Mouse (Mus musculus): ENCODE measurements at regions not wholly inside any gene's neighbourhood (a gene's known extent, or its start where the extent isn't known, plus 50 kb on each side); places are given as distances from the start of the nearest gene placed in this dataset.

DNA sequence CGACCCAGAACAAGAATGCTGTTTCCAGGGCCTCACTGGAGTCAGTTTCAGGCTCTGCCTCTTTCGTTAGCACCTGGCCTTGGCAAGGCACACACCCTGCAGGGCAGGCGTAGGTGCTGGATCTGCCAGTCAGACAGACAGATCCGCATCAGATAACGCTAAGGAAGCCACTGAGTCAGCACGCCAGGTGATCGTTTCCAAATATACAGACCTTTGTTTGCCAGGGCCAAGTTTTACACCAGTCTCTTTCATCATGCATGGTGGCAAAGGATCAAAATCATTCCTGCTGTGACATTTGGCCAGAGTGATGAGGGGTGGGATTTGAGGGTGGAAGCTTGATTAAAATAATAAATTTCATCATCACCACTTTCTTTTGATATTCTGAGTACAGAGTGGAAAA is 411.0 kb downstream of the Ofcc1 start:
- Histone ChIP-seq H3K9me3 (no peaks in the 10 kb centered on the region), H3K27ac (no peak overlapping the region), H3K4me3 (replicated peaks) (no peak overlapping the region), H3K9ac (no peak overlapping the region), H3K4me2 (no peak overlapping the region), H3K27me3 (replicated peaks) (no peaks in the 10 kb centered on the region), H3K4me1 (no peaks in the 10 kb centered on the region), H3K36me3 (no peaks in the 10 kb centered on the region)
- 59% methylated on average over 7 of the region's 7 CpGs for WGBS
- no peak for ATAC-seq (ENCODE audit: insufficient read depth, low FRiP score, low read depth)

DNA sequence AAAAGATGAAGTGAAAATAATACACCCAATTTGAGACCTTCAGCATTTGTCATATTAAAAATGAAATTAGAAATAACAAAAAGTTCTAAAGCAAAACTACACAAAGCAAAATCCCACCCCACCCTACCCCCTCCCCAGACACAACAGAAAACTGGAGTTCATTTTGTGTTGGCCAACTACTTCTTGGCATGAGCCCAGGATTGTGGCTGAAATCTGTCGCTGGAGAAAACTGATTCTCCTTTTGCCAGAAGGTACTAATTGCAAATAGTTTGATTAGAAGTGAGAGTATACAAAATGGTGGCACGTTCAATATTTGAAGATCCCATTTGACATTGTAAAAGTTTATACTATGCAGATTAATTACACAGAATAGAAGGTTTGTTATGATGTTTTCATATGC is 426.0 kb downstream of the Ofcc1 start:
- Histone ChIP-seq H3K27me3 (replicated peaks) (no peaks in the 10 kb centered on the region), H3K4me2 (no peak overlapping the region), H3K9me3 (no peaks in the 10 kb centered on the region), H3K9ac (no peak overlapping the region), H3K4me1 (no peaks in the 10 kb centered on the region), H3K4me3 (replicated peaks) (no peak overlapping the region), H3K27ac (no peak overlapping the region), H3K36me3 (no peaks in the 10 kb centered on the region)
- no peak for ATAC-seq (ENCODE audit: insufficient read depth, low FRiP score, low read depth)
- WGBS: 59% methylated on average over 2 of the region's 2 CpGs

GRCm38 (mm10) chr13:39931487-39931886 is 429.8 kb downstream of the Ofcc1 start:
- WGBS: 61% methylated on average over 3 of the region's 3 CpGs
- Histone ChIP-seq H3K36me3 (no peaks in the 10 kb centered on the region), H3K27me3 (replicated peaks) (no peaks in the 10 kb centered on the region), H3K4me3 (replicated peaks) (no peak overlapping the region), H3K4me1 (no peaks in the 10 kb centered on the region), H3K9ac (no peak overlapping the region), H3K4me2 (no peak overlapping the region), H3K27ac (no peak overlapping the region), H3K9me3 (no peaks in the 10 kb centered on the region)
- no peak for ATAC-seq (ENCODE audit: insufficient read depth, low FRiP score, low read depth)

DNA sequence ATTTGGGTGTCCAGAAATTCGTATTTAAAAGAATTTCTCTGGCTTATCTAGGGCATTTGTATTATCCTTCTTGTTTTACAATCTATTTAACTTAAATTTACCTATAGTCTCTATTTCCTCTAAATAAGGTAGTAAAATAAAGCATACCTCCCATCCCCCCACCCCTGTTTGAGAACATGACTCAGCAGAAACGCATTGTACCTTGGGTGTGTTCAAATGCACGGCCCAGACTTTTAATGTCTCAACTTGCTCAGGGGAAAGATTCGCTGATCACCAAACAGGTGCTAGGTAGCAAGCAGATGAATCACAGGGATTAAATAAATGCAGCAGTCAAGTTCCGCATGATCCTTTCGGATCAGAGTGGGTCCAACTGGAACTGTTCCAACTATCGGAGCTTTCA is 432.7 kb downstream of the Ofcc1 start:
- no peaks in the 10 kb centered on the region for H3K4me1 ChIP-seq
- ATAC-seq (ENCODE audit: insufficient read depth, low FRiP score, low read depth): no peak
- no peak overlapping the region for H3K27ac ChIP-seq
- H3K4me2 ChIP-seq: no peak overlapping the region
- no peak overlapping the region for H3K4me3 ChIP-seq (replicated peaks)
- H3K9ac ChIP-seq: no peak overlapping the region
- H3K9me3 ChIP-seq: no peaks in the 10 kb centered on the region
- WGBS: 65% methylated on average over 7 of the region's 7 CpGs
- no peaks in the 10 kb centered on the region for H3K36me3 ChIP-seq
- H3K27me3 ChIP-seq (replicated peaks): no peaks in the 10 kb centered on the region

GRCm38 (mm10) chr13:39924366-39924765 is 436.9 kb downstream of the Ofcc1 start:
- Histone ChIP-seq H3K4me3 (replicated peaks) (no peak overlapping the region), H3K27ac (no peak overlapping the region), H3K27me3 (replicated peaks) (no peaks in the 10 kb centered on the region), H3K9ac (no peak overlapping the region), H3K4me1 (no peaks in the 10 kb centered on the region), H3K36me3 (no peaks in the 10 kb centered on the region), H3K4me2 (no peak overlapping the region), H3K9me3 (no peaks in the 10 kb centered on the region)
- no peak for ATAC-seq (ENCODE audit: insufficient read depth, low FRiP score, low read depth)
- WGBS: 88% methylated on average over 4 of the region's 4 CpGs

DNA sequence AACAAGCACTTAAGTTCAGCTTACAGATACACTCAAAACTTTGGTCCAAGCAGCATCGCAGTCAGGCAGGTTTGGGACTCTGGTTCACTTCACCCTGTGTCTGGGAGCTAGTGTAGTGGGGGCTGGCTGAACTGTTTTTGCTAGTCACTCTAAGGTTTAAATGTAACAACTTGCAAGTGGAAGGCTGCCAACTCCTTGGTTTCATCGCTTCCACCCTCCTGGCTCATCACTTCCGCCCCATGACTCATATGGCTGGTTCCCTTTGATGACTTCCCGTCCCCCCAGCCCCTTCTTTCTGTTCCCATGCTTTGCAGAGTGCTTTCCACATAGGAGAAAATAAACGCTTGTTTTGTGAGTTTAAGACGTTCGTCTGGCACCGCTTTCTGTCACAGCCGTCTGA is 438.1 kb downstream of the Ofcc1 start:
- no peak for ATAC-seq (ENCODE audit: insufficient read depth, low FRiP score, low read depth)
- Histone ChIP-seq H3K4me3 (replicated peaks) (no peak overlapping the region), H3K27me3 (replicated peaks) (no peaks in the 10 kb centered on the region), H3K4me2 (no peak overlapping the region; the same call in 1 of the 2 replicates), H3K27ac (no peak overlapping the region), H3K9me3 (no peaks in the 10 kb centered on the region), H3K9ac (no peak overlapping the region), H3K36me3 (no peaks in the 10 kb centered on the region), H3K4me1 (no peaks in the 10 kb centered on the region)
- 54% methylated on average over 9 of the region's 9 CpGs for WGBS

DNA sequence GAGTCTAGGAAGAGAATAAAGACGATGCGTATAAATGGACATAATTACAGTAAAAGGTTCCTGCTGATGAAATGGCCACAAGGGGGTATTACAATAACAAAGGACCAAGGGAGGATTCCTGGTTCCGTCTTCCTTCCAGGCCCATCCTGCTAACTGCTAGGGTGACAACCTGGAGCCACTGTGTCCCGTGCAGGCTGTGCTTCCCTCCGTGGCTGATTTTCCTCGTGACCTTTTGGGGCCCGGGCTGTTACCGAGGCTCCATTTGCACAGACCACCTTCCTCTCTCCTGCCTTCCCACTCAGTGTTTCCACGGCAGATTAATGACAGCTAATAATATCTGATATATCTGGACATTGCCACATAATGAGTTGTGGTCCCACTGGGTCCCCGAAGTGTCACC is 453.5 kb downstream of the Ofcc1 start:
- H3K9me3 ChIP-seq: no peaks in the 10 kb centered on the region
- WGBS: 64% methylated on average over 10 of the region's 10 CpGs

GRCm38 (mm10) chr13:39904264-39904663 is 457.0 kb downstream of the Ofcc1 start:
- H3K4me2 ChIP-seq: no peak overlapping the region
- WGBS: 71% methylated on average over 8 of the region's 8 CpGs

More for the DNA sequence above, 453.5 kb downstream of the Ofcc1 start:
- no peak overlapping the region for H3K4me2 ChIP-seq
- ATAC-seq (ENCODE audit: insufficient read depth, low FRiP score, low read depth): no peak
- no peak overlapping the region for H3K27ac ChIP-seq
- no peak overlapping the region for H3K9ac ChIP-seq
- H3K36me3 ChIP-seq: no peaks in the 10 kb centered on the region
- no peak overlapping the region for H3K4me3 ChIP-seq (replicated peaks)
- H3K4me1 ChIP-seq: no peaks in the 10 kb centered on the region
- H3K27me3 ChIP-seq (replicated peaks): no peaks in the 10 kb centered on the region

DNA sequence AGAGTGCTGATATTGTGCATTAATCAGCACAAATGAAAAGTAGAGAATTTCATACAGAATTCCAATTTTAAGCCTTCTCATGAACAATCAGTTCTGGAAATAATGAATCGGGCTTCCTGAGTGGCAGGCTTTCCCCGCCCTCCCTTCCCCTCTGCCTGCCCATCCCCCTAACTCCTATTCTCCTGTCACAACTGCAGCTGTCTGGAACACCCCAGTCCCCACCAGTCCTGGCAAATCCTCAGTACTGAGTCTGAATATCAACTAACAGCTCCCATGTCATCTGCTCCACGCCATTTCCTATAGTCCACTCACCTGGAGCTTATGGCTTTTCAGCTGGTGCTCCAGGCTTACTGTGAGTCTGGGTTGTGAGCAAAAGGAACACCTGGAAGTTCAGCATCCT is 457.9 kb downstream of the Ofcc1 start:
- Histone ChIP-seq H3K4me1 (no peaks in the 10 kb centered on the region), H3K4me2 (no peak overlapping the region), H3K36me3 (no peaks in the 10 kb centered on the region), H3K27ac (no peak overlapping the region), H3K27me3 (replicated peaks) (no peaks in the 10 kb centered on the region), H3K9me3 (no peaks in the 10 kb centered on the region), H3K9ac (no peak overlapping the region), H3K4me3 (replicated peaks) (no peak overlapping the region)
- no peak for ATAC-seq (ENCODE audit: insufficient read depth, low FRiP score, low read depth)
- WGBS: 73% methylated on average over 3 of the region's 3 CpGs

More at GRCm38 (mm10) chr13:39904264-39904663, 457.0 kb downstream of the Ofcc1 start:
- ATAC-seq (ENCODE audit: insufficient read depth, low FRiP score, low read depth): no peak
- Histone ChIP-seq H3K9ac (no peak overlapping the region), H3K27me3 (replicated peaks) (no peaks in the 10 kb centered on the region), H3K4me3 (replicated peaks) (no peak overlapping the region), H3K9me3 (no peaks in the 10 kb centered on the region), H3K27ac (no peak overlapping the region), H3K4me1 (no peaks in the 10 kb centered on the region), H3K36me3 (no peaks in the 10 kb centered on the region)

DNA sequence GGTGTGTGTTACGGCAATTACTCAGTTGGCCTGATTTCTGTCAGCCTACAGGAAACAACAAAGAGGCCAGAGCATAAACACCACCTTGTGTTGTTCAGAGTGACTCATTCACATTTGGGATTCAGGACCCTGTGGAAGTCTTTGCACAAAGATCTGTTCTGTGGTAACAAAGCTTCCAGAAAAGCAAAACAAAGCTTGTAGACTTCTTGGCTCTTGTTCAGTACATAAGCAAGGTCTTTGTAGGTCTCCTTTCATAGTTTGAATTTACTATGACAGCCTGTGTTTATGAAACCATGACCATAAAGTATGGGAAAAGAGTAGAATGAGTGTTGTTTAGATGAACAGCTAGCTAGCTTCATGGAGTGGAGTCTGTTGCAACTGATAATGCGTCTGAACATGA is 461.9 kb downstream of the Ofcc1 start:
- H3K4me1 ChIP-seq: no peaks in the 10 kb centered on the region
- H3K9ac ChIP-seq: no peak overlapping the region
- no peak overlapping the region for H3K4me2 ChIP-seq
- H3K4me3 ChIP-seq (replicated peaks): no peak overlapping the region
- H3K27ac ChIP-seq: no peak overlapping the region
- no peaks in the 10 kb centered on the region for H3K9me3 ChIP-seq
- ATAC-seq (ENCODE audit: insufficient read depth, low FRiP score, low read depth): no peak
- H3K27me3 ChIP-seq (replicated peaks): no peaks in the 10 kb centered on the region
- 75% methylated on average over 2 of the region's 2 CpGs for WGBS
- H3K36me3 ChIP-seq: no peaks in the 10 kb centered on the region

- Histone ChIP-seq H3K36me3 (no peaks in the 10 kb centered on the region), H3K4me3 (replicated peaks) (no peak overlapping the region), H3K9ac (no peak overlapping the region), H3K4me1 (no peaks in the 10 kb centered on the region), H3K4me2 (no peak overlapping the region), H3K27me3 (replicated peaks) (no peaks in the 10 kb centered on the region), H3K27ac (no peak overlapping the region), H3K9me3 (no peaks in the 10 kb centered on the region)
- ATAC-seq (ENCODE audit: insufficient read depth, low FRiP score, low read depth): no peak
- WGBS: 51% methylated on average over 5 of the region's 5 CpGs
These were observed 462.8 kb downstream of the Ofcc1 start for GRCm38 (mm10) chr13:39898412-39898979.

DNA sequence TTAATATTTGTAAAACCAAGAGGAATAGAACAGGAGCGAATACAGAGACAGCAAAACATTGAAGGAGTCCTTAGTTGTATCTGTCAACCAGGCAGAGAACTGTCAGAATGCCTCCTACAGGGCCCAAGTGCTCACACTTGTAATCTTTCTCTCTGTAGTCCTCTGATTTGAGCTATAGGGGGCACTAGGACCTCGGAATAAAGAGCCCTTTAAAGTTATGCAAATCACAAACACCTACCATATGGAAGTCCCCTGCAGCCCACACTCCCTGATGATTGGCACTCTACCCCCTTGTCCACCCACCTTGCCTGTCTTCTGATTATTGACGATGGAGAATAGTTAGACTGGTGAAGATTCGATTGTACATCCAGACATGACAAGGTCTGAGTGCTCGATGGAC is 467.1 kb downstream of the Ofcc1 start:
- Histone ChIP-seq H3K27ac (no peak overlapping the region), H3K27me3 (replicated peaks) (no peaks in the 10 kb centered on the region), H3K9me3 (no peaks in the 10 kb centered on the region), H3K4me1 (no peaks in the 10 kb centered on the region), H3K36me3 (no peaks in the 10 kb centered on the region), H3K9ac (no peak overlapping the region), H3K4me2 (no peak overlapping the region), H3K4me3 (replicated peaks) (no peak overlapping the region)
- 67% methylated on average over 5 of the region's 5 CpGs for WGBS
- ATAC-seq (ENCODE audit: insufficient read depth, low FRiP score, low read depth): no peak

GRCm38 (mm10) chr13:39881066-39881465 is 480.2 kb downstream of the Ofcc1 start:
- Histone ChIP-seq H3K4me1 (no peaks in the 10 kb centered on the region), H3K27me3 (replicated peaks) (no peaks in the 10 kb centered on the region), H3K9me3 (no peaks in the 10 kb centered on the region), H3K36me3 (no peaks in the 10 kb centered on the region), H3K4me2 (no peak overlapping the region), H3K4me3 (replicated peaks) (no peak overlapping the region), H3K9ac (no peak overlapping the region), H3K27ac (no peak overlapping the region)
- no peak for ATAC-seq (ENCODE audit: insufficient read depth, low FRiP score, low read depth)
- 80% methylated on average over 7 of the region's 7 CpGs for WGBS

Data from stomach, embryonic 15.5 days (tissue).